Mouse (Mus musculus) left cerebral cortex, adult 8-10 months (tissue): ENCODE results near the gene I830077J02Rik. TPM values are rescaled to one million over a fixed set of nuclear protein-coding genes. Genes with fewer than 3 reads are reported as not detected.

Source experiments
- DNase-seq, 2 experiments: peaks; one replicate each; pipeline ENCODE4 v3.0.0; 2022; ENCODE audit warnings: low spot score in 2 of 2
- total RNA-seq, 4 experiments: library from RNA; stranded (reverse); gene quantifications; 2 replicates each; pipeline ENCODE4 v1.2.4; 2022

Gene I830077J02Rik
- 1 to 10 TPM; 1.1 to 2.7 (median 1.4) TPM for total RNA-seq

- DNase-seq = no peak
These were observed at the start of gene I830077J02Rik for GRCm38 (mm10) chr3:105932240-105933071. Gene I830077J02Rik (minus strand): TSS chr3:105932664.

GRCm38 (mm10) chr3:105974174-105974573, 41.7 kb upstream of the I830077J02Rik start:
- DNase-seq = no peak

GRCm38 (mm10) chr3:105973411-105973810, 40.9 kb upstream of the I830077J02Rik start, which contains the start of gene Ovgp1:
Gene Ovgp1 (plus strand): TSS chr3:105973711.
- no peak for DNase-seq

- no peak for DNase-seq
These were observed 39.5 kb upstream of the I830077J02Rik start for GRCm38 (mm10) chr3:105971831-105972446.

- DNase-seq = no peak
These were observed 28.2 kb upstream of the I830077J02Rik start for GRCm38 (mm10) chr3:105960700-105961099.

- DNase-seq = no peak
These were observed 27.5 kb upstream of the I830077J02Rik start, which contains the start of gene Atp5f1 for GRCm38 (mm10) chr3:105959999-105960398. Gene Atp5f1 (minus strand): TSS chr3:105960099.

GRCm38 (mm10) chr3:105959585-105959984, 27.1 kb upstream of the I830077J02Rik start:
- peak in 1 of 2 experiments; percentile 10 for DNase-seq

GRCm38 (mm10) chr3:105958974-105959580, 26.6 kb upstream of the I830077J02Rik start, which contains the start of gene Wdr77:
Gene Wdr77 (plus strand): TSS chr3:105959369.
- DNase-seq = peak; percentile 93 to 95

- DNase-seq = no peak
These were observed 25.7 kb upstream of the I830077J02Rik start for GRCm38 (mm10) chr3:105958204-105958603.

GRCm38 (mm10) chr3:105957235-105957634, 24.8 kb upstream of the I830077J02Rik start:
- DNase-seq = no peak

GRCm38 (mm10) chr3:105951348-105951747, 18.9 kb upstream of the I830077J02Rik start:
- DNase-seq = no peak

- no peak for DNase-seq
These were observed 3.6 kb upstream of the I830077J02Rik start for GRCm38 (mm10) chr3:105936111-105936510.

GRCm38 (mm10) chr3:105935033-105935432, 2.6 kb upstream of the I830077J02Rik start:
- DNase-seq = no peak

GRCm38 (mm10) chr3:105933926-105934325, 1.5 kb upstream of the I830077J02Rik start:
- DNase-seq = peak in 1 of 2 experiments; percentile 17

GRCm38 (mm10) chr3:105931095-105931494, 1.4 kb downstream of the I830077J02Rik start:
- no peak for DNase-seq

- DNase-seq = no peak
These were observed 2.6 kb downstream of the I830077J02Rik start for GRCm38 (mm10) chr3:105929821-105930220.

- DNase-seq = no peak
These were observed 3.7 kb downstream of the I830077J02Rik start for GRCm38 (mm10) chr3:105928781-105929180.

- DNase-seq = no peak
These were observed 4.3 kb downstream of the I830077J02Rik start for GRCm38 (mm10) chr3:105928195-105928569.

- DNase-seq = no peak
These were observed 4.8 kb downstream of the I830077J02Rik start for GRCm38 (mm10) chr3:105927561-105928194.

- no peak for DNase-seq
These were observed 7.8 kb downstream of the I830077J02Rik start for GRCm38 (mm10) chr3:105924616-105925015.

GRCm38 (mm10) chr3:105921959-105922358, 10.5 kb downstream of the I830077J02Rik start:
- DNase-seq = no peak
